Mouse (Mus musculus) right cerebral cortex, postnatal 10 days (tissue): ENCODE data around the gene Obox1.
"Not testable (repeated sequence)": the region's sequence is repeated elsewhere in the genome, so short reads cannot be mapped to it uniquely, and the experiment has no call there.

Experiments
- DNase-seq, 2 experiments: peaks; one replicate each; pipeline ENCODE4 v3.0.0; 2021; ENCODE audit warnings: low spot score in 2 of 2

Gene Obox1

DNA sequence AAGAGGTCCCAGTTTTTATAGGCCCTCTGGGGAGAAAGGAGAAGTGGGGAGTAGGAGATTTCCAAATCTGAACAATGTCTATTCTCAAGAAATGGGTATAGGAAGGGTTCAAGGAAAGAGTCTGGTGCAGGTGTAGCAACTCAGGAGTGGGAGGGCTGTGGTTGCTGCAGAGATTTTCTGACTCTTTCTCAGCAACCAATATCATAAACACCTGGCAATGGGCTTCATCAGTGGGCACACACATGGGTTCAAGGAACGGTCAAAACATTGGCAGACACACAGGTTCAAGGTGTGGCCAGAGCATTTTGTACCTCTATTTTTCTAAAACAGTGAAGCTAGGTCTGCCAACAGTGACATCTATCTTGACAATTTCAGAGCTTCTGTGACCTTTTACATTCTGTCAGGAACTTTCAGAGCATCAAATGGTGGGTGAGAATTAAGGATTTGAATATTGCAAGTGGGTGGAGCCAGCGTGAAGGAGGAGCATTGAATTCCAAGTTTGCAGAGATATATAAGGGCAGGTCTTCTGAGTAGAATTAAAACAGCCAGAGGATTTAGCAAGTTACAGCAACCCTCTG is at the start of gene Obox1, which contains the start of gene Obox2:
Obox1 (plus strand) TSS at position 528 of the 578 bp plus-strand sequence.
Obox2 (plus strand) TSS at position 301 of the 578 bp plus-strand sequence.
- DNase-seq: not testable (repeated sequence)

- not testable (repeated sequence) for DNase-seq
Observed at GRCm38 (mm10) chr7:15399147-15399874, 10.6 kb downstream of the Obox1 start.

GRCm38 (mm10) chr7:15406816-15407215 is 18.1 kb downstream of the Obox1 start:
- not testable (repeated sequence) for DNase-seq

DNA sequence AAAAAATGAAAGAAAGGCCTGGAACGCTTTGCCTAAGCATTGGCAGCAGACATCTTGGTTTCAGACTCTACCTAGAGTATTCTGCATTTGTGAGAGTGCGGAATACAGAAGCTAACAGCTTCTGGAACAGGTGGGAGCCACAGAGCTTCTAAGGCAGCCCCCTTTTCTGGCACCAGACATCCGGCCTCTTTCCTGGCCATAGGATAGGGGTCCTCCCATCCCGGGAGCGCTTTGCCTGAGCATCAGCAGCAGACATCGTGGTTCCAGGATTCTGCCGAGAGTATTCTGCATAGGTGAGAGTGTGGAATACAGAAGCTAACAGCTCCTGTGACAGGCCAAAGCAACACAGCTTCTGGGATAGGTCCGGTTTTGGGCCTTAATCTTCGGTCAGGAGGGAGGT is 29.3 kb downstream of the Obox1 start:
- DNase-seq: not testable (repeated sequence)

GRCm38 (mm10) chr7:15425537-15425936 is 36.8 kb downstream of the Obox1 start:
- not testable (repeated sequence) for DNase-seq

- DNase-seq: not testable (repeated sequence)
Observed at GRCm38 (mm10) chr7:15509411-15509810, 120.7 kb downstream of the Obox1 start.
